Mouse (Mus musculus): ENCODE results near the gene Sema4f.

GRCm38 (mm10) chr6:82885909-82886308, 53.7 kb downstream of the Sema4f start:
- TF ChIP-seq EP300 (IDR thresholded peaks at IDR 0.05; ENCODE audit: low read depth) (no peak), CTCF (IDR thresholded peaks at IDR 0.05; ENCODE audit: low read depth) (no peak)
